Mouse (Mus musculus) megakaryocyte, embryonic 14.5 days (primary cell): ENCODE data around the gene Olfr49.
"Not testable (repeated sequence)": the region's sequence is repeated elsewhere in the genome, so short reads cannot be mapped to it uniquely, and the experiment has no call there.

ENCODE experiments used
- FLI1 ChIP-seq: IDR thresholded peaks from 2 replicates; pipeline ENCODE4 v1.6.1; 2012; ENCODE audit warnings: low read length, inconsistent platforms, mixed read lengths
- GATA1 ChIP-seq: IDR thresholded peaks from 3 replicates; pipeline ENCODE4 v1.6.1; 2012; ENCODE audit warnings: mixed read lengths, low read length, inconsistent platforms, borderline replicate concordance

DNA sequence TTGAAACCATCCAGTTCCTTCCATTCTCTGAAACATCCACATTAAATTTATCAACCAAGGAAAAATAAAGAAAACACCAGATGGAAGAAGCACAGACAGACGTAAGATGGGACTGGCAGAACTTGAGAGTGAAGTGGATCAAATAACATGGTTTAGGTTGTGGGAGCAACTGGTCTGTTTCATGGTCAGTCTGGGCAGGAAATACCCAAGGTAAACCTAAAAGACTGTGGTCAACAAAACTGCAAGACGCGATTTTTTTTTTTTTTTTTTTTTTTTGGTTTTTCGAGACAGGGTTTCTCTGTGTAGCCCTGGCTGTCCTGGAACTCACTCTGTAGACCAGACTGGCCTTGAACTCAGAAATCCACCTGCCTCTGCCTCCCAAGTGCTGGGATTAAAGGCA, 54.9 kb downstream of the Olfr49 start:
- not testable (repeated sequence) for TF ChIP-seq GATA1, FLI1
